Mouse (Mus musculus) embryonic stem cell, embryonic (primary cell): Measurements from ENCODE around the gene Rab22a.
"Not testable (repeated sequence)": the region's sequence is repeated elsewhere in the genome, so short reads cannot be mapped to it uniquely, and the experiment has no call there.

Experiments
- CTCF ChIA-PET, 4 experiments: fragments of 300-600 bp in 2 of 4; fragments of 350-600 bp in 2 of 4; sonication (Branson Sonifier 250); formaldehyde crosslinking; loops; one replicate each; lab custom pipeline; 2022; ENCODE audit warnings: inconsistent platforms in 2 of 4; lab: Charles Lee
- POLR2A ChIA-PET, 4 experiments: fragments of 300-600 bp in 2 of 4; fragments of 350-600 bp in 2 of 4; sonication (Branson Sonifier 250); formaldehyde crosslinking; loops; one replicate each; lab custom pipeline; 2022; ENCODE audit warnings: antibody characterized with exemption in 4 of 4, inconsistent platforms in 1 of 4; lab: Charles Lee

Rab22a gene

DNA sequence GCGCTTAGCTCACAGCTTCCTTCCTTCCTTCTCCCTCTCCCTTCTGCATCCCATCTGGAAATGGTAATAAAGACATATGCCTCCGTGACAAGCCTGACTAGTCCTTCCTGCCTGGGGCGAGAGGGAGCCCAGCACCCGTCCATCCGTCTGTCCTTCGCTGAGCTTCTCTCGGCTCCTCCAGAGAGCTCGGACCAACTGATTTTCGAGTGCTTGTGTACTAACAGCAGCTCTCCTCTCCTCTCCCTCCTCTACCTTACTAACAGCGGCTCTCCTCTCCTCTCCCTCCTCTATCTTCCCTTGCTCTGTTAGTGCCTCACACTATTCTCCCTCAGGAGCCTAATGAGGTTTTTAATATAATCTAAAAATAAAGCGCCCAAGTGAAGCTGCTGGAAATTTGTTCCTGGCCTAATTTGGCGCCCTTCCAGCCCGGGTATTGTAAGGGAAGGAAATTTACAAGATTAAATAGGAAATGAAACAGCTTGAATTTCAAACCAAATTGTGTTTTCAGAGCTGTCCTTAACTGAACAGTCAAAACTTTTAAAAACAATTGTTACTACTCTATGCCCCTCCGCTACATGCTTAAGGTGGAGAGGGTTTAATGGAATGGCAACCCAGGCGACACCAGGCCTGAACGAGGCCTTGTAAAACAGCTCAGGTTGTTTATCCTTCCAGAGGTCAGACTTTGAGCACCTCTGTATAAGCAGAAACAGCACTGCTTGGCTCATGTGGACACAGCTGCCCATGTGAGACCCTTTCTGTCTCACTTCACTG is 42.7 kb downstream of the Rab22a start:
- POLR2A ChIA-PET, result interaction anchor here in 3 of 4 experiments (0.5 to 3.1 kb wide), 7 partner anchors 11 to 43 kb away, joined by 3 to 13 read pairs (median 5); partner anchors contain the start of gene Rab22a (in 1 of the 3)
- CTCF ChIA-PET, result interaction anchor here in 1 of 4 experiments (0.6 kb wide), 1 partner anchor 137 kb away, joined by 12 read pairs; no protein-coding TSS in a partner anchor

GRCm38 (mm10) chr2:173702867-173703237 is 43.3 kb downstream of the Rab22a start:
- POLR2A ChIA-PET, result interaction anchor here in 2 of 4 experiments (1.2 to 3.1 kb wide), 5 partner anchors 12 to 43 kb away, joined by 4 to 7 read pairs (median 5); partner anchors contain the start of gene Rab22a (in 1 of the 2)
- CTCF ChIA-PET, result no interaction called here

- POLR2A ChIA-PET, result interaction anchor here in 1 of 4 experiments (1.8 kb wide), 1 partner anchor 32 kb away, joined by 4 read pairs; the partner anchor contains the start of gene Vapb
- CTCF ChIA-PET, result no interaction called here
Measured at GRCm38 (mm10) chr2:173705827-173706551, 46.4 kb downstream of the Rab22a start.

DNA sequence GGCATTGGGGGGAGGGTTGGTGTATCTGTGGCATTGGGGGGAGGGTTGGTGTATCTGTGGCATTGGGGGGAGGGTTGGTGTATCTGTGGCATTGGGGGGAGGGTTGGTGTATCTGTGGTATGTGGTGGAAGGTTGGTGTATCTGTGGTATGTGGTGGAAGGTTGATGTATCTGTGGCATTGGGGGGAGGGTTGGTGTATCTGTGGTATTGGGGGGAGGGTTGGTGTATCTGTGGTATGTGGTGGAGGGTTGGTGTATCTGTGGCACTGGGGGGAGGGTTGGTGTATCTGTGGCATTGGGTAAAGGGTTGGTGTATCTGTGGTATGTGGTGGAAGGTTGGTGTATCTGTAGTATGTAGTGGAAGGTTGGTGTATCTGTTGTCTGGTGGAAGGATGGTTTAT is 48.1 kb downstream of the Rab22a start:
- POLR2A ChIA-PET, CTCF ChIA-PET: not testable (repeated sequence)

DNA sequence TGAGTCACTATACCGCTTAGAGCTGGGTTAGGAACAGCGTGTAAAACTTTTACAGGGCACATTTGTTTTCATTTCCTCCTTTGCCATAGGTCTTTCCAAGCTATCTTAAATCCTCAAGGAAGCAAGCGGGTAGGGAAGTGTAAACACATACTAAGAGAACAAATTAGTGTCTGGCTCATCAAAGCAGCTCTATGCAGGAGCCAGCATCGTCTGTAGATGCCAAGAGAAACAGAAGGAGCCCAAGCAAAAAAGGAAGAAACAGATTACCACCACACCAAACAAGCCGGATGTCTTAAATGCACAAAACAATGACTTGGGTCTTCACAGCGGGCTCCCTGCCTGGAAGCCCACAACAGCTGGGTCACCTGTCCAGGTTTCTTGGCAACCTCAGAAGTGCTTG is 50.6 kb downstream of the Rab22a start:
- CTCF ChIA-PET, result interaction anchor here in 1 of 4 experiments (0.6 kb wide), 1 partner anchor 45 kb away, joined by 4 read pairs; no protein-coding TSS in a partner anchor
- POLR2A ChIA-PET, result interaction anchor here in 1 of 4 experiments (0.6 to 1.6 kb wide), 3 partner anchors 34 to 582 kb away, joined by 3 to 4 read pairs (median 4); no protein-coding TSS in a partner anchor

GRCm38 (mm10) chr2:173712656-173713055 is 53.1 kb downstream of the Rab22a start:
- CTCF ChIA-PET, result no interaction called here
- POLR2A ChIA-PET, result no interaction called here

DNA sequence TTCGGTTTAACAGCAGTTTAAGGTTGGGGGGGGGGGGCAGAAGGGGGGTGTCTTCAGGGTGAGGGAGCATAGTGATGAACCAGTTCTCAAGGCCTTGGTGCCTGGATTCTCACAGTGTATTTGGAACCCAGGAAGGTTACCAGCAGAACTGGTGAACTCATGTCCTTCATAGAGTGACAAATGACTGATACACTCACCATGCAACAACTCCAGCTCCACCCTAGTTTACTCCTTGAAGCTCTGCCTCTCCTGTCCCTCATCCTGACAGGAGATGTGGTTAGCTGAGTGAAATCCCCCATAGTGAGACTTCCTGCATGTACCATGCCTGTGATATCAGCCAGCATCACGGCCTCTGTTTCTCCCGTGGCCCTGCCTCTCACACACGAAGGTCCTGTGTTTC is 53.7 kb downstream of the Rab22a start:
- ChIA-PET POLR2A (interaction anchor here in 1 of 4 experiments (1.1 kb wide), 1 partner anchor 12 kb away, joined by 3 read pairs; no protein-coding TSS in a partner anchor), CTCF (no interaction called here)

GRCm38 (mm10) chr2:173714620-173715218 is 55.2 kb downstream of the Rab22a start:
- POLR2A ChIA-PET, result interaction anchor here in 1 of 4 experiments (0.6 to 1.4 kb wide), 2 partner anchors 27 to 307 kb away, joined by 3 to 4 read pairs; no protein-coding TSS in a partner anchor
- CTCF ChIA-PET, result interaction anchor here in 1 of 4 experiments (0.7 kb wide), 1 partner anchor 43 kb away, joined by 3 read pairs; no protein-coding TSS in a partner anchor

- ChIA-PET CTCF (no interaction called here), POLR2A (no interaction called here)
Measured at GRCm38 (mm10) chr2:173716966-173717365, 57.4 kb downstream of the Rab22a start.

GRCm38 (mm10) chr2:173719115-173719514 is 59.6 kb downstream of the Rab22a start, which contains the start of gene 1700010B08Rik:
TSS of gene 1700010B08Rik (plus strand) at chr2:173719415.
- POLR2A ChIA-PET, CTCF ChIA-PET: not testable (repeated sequence)

- CTCF ChIA-PET, result interaction anchor here in 2 of 4 experiments (0.6 to 0.7 kb wide), 2 partner anchors 15 to 891 kb away, joined by 3 to 5 read pairs; partner anchors contain the start of gene Vapb (in 1 of the 2)
- POLR2A ChIA-PET, result interaction anchor here in 2 of 4 experiments (0.7 to 1.0 kb wide), 2 partner anchors 15 to 678 kb away, joined by 3 to 4 read pairs; partner anchors contain the start of gene Vapb (in 1 of the 2)
Measured at GRCm38 (mm10) chr2:173722251-173722857, 62.8 kb downstream of the Rab22a start.

- CTCF ChIA-PET, result interaction anchor here in 1 of 4 experiments (0.6 kb wide), 1 partner anchor 339 kb away, joined by 12 read pairs; no protein-coding TSS in a partner anchor
- POLR2A ChIA-PET, result interaction anchor here in 2 of 4 experiments (0.6 to 2.0 kb wide), 5 partner anchors 13 to 282 kb away, joined by 3 to 7 read pairs (median 4); partner anchors contain the start of genes Rab22a (in 1 of the 2) and Vapb (in 1 of the 2)
Measured at GRCm38 (mm10) chr2:173724382-173724781, 64.8 kb downstream of the Rab22a start.

- POLR2A ChIA-PET, result interaction anchor here in 2 of 4 experiments (0.6 to 2.0 kb wide), 5 partner anchors 12 to 283 kb away, joined by 3 to 7 read pairs (median 4); partner anchors contain the start of genes Rab22a (in 1 of the 2) and Vapb (in 1 of the 2)
Measured at GRCm38 (mm10) chr2:173724940-173725807, 65.6 kb downstream of the Rab22a start.

GRCm38 (mm10) chr2:173725819-173726218 is 66.3 kb downstream of the Rab22a start:
- ChIA-PET CTCF (no interaction called here), POLR2A (interaction anchor here in 1 of 4 experiments (2.0 kb wide), 1 partner anchor 12 kb away, joined by 7 read pairs; the partner anchor contains the start of gene Vapb)

More at GRCm38 (mm10) chr2:173724940-173725807, 65.6 kb downstream of the Rab22a start:
- CTCF ChIA-PET, result interaction anchor here in 1 of 4 experiments (0.6 kb wide), 1 partner anchor 338 kb away, joined by 12 read pairs; no protein-coding TSS in a partner anchor

DNA sequence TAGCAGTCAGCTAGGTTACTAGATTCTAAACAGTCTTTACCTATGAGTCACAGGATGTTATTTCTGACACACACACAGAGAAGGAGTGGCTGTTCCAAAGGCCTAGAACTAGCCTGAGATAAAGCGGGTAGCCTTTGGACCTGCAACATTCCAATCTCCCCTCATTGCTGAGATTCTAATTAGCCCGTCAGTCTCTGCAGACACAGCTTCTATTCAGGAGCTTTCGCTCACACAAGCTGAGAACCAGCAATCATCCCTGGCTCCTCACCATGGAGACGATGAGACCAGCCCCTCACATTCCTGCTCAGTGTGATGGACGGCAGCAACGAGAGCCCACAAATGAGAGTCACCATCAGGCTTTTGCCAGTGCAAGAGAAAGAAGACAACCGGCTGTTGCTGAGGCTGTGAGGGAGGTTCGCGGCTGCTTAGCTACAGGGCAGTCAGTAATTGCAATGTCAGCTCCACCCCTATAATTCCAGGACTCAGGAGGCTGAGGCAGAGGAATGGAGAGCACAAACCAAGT is 70.9 kb downstream of the Rab22a start:
- CTCF ChIA-PET, result interaction anchor here in 1 of 4 experiments (0.5 kb wide), 1 partner anchor 554 kb away, joined by 7 read pairs; the partner anchor contains the start of gene Gnas

DNA sequence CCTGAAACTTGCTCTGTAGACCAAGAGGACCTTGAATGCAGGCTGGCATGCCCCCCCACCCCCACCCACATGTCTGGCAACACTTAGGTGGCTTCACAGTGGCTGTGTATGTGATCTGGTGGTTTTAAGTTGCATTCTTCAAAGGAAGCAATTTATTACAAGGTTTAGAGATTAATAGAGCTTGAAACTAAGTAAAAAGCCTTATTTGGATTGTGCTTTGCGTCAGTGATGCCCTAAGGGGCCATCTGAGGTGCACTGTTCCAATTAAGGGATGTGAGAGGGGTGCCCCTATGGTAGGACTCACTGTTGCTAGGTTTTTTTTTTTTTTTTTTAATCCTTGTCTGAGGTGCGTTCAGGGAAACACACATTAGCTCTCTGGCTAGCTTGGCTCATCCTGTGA is 74.9 kb downstream of the Rab22a start:
- POLR2A ChIA-PET, result interaction anchor here in 2 of 4 experiments (0.7 to 1.3 kb wide), 3 partner anchors 15 to 32 kb away, joined by 3 to 13 read pairs (median 4); no protein-coding TSS in a partner anchor
- CTCF ChIA-PET, result no interaction called here

More for the DNA sequence above, 70.9 kb downstream of the Rab22a start:
- POLR2A ChIA-PET, result interaction anchor here in 1 of 4 experiments (0.5 to 0.6 kb wide), 2 partner anchors 57 to 1162 kb away, joined by 3 read pairs; no protein-coding TSS in a partner anchor
